Mouse (Mus musculus) common myeloid progenitor, adult 5-6 weeks (primary cell): ENCODE results near the gene Fam117b. TPM values are rescaled to one million over a fixed set of nuclear protein-coding genes. Genes with fewer than 3 reads are reported as not detected.
A peak's percentile ranks its signal among the peaks of the same experiment; 100 is the strongest.

Experiments
- ATAC-seq: replicated peaks from 2 replicates; pipeline ENCODE4 v1.8.0; 2016; ENCODE audit warnings: low read depth, mild to moderate bottlenecking, moderate TSS enrichment, inconsistent platforms; ENCODE audit not compliant: poor library complexity, severe bottlenecking
- total RNA-seq: library from RNA; stranded (forward); fragments of 200-1000, 187-1606 nt; gene quantifications from 2 replicates; pipeline ENCODE4 v1.2.3, GENCODE M21; 2017

Fam117b gene
- total RNA-seq: 26.9 and 27.3 TPM in 2 replicates

DNA sequence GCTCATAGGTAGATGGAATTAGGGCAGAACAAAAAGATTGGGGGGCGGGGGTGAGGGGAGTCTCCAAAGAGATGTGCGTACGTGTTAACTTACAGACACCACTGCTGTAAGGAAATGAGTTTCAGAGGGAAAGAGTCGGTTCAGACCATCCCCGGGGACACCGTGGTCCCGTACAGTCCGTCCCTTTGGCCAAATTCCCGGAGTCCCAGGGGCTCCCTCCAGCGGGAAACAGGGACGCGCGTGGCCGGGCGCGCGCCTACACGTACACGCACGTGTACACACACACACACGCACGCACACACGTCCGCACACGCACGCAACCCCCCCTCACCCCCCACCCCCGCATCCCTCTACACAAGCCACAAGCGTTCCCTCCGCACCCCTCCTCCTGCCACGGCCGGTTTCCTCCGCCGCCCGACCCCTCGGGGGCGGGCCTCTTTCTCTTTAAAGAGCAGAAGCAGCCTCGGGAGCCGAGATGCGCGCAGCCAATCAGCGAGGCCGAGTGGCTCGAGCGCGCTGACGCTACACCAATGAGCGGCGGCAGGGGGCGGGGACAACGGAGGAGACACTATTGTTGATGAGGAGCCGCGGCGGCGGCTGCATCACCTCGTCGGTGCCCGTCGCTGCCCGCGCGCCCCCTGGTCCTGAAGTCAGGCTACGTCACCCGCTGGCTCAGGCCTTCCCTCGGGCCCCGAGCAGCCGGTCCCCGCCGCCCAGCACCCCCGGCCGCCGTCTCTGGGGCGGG lies at the start of gene Fam117b:
Fam117b (plus strand) TSS at position 594 of the 745 bp plus-strand sequence.
- ATAC-seq: peak; percentile 93

DNA sequence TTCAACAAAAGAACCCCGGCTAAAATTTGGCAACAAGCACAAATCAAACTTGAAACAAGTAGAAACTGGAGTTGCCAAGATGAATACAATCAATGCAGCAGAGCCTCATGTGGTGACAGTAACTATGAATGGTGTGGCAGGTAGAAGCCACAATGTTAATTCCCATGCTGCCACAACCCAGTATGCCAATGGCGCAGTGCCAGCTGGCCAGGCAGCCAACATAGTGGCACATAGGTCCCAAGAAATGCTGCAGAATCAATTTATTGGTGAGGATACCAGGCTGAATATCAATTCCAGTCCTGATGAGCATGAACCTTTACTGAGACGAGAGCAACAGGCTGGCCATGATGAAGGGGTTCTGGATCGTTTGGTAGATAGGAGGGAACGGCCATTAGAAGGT lies 44.8 kb upstream of the Fam117b start:
- ATAC-seq: no peak

DNA sequence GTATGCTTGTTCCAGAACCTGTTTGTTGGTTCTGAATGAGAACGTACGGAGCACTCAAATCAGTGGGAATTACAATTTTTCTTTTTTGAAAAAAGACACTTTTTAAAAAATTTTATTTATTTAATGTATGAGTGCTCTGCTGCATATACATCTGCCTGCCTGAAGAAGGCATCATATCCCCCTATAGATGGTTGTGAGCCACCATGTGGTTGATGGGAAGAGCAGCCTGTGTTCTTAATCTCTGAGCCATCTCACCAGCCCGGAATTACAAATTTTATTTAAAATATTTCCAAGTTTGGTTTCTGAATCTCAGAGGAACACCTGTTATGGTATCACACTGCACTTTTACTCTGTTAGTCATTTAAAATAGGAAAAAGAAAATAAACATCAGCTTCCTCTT lies 38.8 kb upstream of the Fam117b start:
- no peak for ATAC-seq

DNA sequence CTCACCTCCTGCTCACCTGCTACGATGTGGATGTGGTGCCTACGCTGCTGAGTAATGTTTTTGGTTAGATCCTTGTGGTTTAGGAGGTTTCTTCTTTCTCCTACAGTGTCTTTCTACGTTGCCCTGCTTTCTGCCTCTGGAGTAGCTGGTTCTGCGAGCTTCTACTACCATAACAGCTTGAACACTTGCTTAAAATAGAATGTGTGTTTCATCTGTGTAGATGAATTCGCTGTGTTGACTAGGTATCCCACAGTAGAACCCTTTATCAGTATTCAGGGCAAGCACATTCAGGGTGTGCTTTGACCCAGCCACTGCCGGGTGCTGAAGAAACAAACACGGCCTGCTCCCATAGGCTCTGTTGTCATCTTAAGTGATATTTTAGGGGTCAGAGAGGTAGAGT lies 34.7 kb upstream of the Fam117b start:
- no peak for ATAC-seq

DNA sequence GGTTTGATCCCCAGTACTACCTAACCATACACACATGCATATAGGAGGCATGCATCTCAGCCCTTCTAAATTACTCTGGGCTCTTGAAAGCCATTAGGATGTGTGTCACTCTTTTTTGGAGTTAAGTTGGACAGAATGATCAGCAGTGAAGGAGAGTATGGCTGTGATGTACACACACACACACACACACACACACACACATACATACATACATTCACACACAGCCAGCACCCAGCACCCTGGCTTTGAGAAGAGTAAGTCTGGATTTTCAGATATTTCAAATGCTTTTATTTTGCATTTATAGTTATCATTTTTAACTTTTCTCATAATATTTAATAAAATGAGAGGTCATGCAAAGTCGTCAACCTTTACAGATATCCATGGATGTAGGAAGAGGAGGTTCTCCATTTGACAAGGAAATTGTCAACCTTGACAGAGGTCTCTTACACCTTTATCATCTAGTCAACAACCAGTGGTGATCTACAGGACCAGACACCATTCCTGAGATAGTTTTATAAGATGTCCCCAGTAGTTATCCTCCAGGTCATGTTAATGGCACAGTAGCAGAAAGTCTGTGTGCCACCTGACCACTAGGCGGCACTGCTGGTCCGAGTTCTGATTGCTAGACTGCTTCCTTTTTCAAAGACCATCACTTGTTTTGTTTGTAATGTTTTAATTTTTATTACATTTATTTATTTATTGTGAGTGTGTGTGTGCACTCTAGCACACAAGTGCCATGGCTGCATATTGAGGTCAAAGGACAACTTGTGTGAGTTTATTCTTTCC lies 29.3 kb upstream of the Fam117b start:
- ATAC-seq: peak; percentile 81

DNA sequence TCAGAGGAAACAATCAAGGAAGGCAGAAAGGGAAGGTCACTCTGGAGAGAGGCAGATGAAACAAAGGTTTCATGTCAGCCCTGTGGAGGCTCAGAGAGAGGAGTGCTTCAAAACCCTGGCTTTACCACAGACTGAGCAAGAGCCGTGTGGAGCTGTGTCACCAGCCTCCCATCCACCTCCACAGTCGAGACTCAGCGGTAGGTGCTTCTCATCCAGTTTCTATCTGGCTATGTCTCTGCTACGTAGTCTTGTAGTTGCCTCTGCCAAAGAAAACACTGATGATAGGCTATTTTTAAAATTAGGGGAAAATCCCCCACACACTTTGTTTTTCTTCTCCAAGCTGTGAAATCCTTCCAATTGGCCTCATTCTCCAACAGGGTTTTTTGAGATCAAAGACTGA lies 25.9 kb upstream of the Fam117b start:
- ATAC-seq: no peak

DNA sequence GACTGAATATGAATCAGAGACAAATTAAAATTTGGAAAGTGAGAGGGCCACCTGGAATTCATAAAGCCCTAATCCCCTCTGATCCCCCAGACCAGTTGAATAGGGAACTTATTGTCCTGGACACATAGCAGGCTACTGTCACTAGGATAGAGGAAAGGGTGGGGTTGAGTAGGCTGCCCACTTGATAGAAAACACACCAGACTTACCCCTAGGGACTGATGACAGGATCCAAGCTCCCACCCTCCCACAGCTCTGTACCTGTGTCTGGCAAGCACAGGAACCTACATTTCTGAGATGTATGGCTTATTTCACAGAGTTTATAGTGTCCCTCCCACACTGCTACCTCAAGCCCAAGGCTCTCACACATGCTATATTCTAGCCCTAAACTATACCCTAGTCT lies 24.8 kb upstream of the Fam117b start:
- ATAC-seq: no peak

DNA sequence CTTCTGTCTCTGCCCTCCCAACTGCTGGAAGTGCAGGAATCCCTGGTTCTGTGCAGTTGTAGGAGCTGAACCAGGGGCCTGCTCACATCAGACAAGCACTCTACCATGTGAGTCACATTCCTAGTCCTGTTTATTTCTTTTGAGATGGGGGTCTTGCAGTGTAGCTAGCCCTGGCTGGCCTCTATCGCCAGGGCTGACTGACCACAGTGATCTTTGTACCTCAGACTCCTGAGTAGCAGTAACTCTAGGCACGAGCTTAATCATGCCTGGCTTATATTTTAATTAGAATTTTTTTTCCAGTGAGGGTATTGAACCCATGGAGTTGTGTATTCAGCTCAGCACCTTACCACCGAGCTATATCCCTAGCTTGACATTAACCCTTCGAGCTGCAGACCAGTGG lies 21.6 kb upstream of the Fam117b start:
- no peak for ATAC-seq

DNA sequence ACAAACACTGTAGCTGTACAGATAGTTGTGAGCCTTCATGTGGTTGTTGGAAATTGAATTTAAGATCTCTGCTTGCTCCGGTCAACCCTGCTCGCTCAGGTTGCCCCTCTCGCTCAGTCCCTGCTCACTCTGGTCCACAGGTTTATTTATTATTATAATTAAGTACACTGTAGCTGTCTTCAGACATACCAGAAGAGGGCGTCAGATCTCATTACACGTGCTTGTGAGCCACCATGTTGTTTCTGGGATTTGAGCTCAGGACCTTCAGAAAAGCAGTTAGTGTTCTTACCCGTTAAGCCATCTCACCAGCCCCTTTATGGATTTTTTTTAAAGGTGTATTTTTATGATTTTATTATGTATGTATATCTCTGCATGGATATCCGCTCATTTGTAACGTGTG lies 20.0 kb upstream of the Fam117b start:
- ATAC-seq: no peak

DNA sequence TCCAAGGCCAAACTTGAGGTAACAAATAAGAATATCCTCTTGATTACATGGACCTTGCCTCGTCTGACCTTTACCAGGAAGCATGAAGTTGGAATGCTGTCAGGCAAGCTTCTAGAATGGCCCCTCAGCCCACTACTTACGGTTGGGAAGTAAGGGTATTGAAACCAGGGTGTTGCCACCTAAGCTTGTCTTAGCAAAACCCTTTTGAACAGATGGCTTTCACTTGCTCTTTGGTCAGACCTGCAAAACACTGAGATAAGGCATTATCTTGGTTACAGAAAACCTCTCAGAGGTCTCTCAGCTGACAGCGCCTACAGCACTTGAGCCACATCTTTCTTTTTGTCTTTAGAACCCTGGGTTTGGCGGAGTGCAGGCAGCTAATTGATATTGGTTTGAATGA lies 18.8 kb upstream of the Fam117b start:
- 0 out of 2 replicates have a peak, but pooled peaks have one; percentile 34 for ATAC-seq

DNA sequence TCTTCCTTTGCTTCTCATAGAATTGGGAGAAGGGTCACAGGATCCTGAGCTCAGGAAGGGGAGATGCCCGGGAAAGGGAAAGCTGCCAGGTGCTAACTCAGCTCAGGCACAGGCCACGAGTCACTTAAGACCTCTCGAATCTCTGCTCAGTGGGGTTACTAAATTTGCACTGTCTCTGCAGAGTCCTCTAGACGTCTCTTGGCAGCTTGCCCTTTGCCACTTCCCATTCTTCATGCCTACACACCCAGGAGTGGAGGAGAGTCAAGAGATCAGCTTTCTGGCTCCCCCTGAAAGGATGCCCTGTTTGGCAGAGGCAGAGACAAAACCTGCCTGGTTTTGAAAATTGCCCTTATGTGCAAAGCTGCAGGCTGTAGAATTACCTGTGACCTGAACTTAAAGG lies 17.4 kb upstream of the Fam117b start:
- peak; percentile 95 for ATAC-seq

DNA sequence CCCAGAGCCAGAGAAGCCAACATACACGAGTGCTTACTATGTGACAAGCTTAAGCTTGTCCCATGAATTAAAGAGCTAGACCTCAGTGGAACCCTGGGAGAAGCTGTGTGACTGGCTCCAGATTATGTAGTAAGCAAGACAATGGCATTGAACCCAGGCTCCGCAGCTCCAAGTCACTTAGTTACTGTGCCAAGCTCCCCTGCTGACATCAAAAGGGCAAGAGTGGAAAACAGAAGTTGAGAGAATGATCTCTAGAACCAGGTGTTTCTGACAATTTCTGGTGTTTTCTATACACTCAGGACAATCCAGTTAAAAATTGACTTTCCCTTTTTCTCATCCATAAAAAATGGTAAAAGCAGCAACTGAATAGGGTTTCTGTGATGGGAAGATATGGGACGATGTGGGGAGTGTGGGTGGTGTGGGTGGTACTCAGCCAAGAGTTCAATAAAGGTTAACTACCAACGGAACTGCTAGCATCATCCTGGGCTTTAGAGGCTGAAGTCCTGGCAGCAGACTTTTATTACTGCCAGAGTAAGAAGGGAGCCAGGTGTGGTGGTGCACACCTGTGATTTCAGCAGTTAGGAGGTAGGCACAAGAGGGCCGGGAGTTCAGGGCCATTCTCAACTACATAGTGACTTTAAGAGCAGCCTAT lies 15.5 kb upstream of the Fam117b start:
- no peak for ATAC-seq

DNA sequence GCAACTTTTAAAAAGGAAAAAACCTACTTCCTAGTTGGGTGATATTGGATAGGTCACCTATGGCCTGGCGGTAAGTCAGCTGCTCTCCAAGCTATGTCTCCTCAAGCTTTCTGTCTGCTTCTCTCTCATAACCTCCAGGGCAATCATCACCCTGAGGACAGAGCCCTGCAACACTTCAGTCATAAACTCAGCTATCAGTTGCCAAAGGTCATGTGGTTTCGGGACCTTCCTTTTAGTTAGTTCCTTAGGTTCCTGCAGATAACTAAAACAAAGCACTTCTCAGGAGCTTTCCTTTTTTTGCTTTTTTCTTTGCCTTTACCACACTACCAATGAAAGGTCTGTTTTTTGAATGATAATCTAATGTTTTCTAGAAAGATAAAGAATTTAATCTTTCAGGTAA lies 13.1 kb upstream of the Fam117b start:
- ATAC-seq: no peak

DNA sequence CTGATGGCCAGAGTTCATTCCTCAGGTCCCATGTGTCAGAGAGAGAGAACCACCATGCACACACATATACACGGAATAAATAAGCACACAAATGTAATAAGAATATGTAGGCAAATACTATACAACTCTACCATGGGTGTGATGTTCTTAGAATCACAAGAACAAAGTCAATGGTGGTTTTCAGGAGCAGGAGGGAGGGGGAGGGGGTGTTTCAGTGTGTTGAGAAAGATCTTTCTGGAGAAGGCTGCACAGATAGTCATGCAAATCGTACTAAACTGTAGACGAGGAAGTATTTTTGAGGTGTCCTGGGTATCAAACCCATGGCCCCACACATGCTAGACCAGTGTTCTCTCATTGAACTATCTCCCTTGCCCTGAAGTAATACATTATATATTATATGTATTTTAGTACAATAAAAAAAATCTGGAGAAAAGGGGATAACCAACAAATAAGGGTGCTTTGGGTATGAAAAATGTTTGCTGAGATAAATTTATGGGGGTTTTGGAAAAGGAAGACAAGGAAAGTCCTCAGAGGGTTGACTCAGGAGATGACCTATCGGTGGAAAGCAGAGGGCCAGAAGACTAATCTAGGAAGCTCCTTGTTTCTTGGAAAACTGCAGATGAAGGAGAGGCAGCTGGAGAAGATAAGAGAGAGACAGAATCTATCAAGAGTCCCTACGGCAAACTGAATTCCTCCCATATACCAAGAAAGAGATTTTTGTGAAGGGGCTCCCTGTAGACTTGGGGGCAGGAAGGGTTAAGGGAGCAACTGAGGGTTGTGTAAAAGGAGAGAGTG lies 11.5 kb upstream of the Fam117b start:
- ATAC-seq: no peak

DNA sequence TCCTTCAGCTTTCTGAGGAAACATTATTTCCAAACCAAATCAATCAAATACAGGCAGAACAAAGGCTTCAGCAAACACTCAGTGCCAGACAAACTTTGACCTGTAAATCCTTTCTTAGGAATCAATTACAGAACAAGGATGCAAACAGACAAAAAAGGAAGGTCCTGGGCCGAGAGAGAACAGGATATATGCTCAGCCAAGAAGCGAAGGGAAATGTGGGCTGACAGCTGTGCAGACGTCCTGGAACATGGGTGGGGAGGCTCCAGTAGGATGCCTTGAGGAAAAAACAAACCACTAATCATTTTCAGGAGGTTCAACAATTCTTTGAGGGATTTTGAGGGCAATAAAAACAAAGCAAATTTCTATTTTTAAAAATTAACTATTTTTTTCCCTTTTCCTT lies 10.2 kb upstream of the Fam117b start:
- no peak for ATAC-seq

DNA sequence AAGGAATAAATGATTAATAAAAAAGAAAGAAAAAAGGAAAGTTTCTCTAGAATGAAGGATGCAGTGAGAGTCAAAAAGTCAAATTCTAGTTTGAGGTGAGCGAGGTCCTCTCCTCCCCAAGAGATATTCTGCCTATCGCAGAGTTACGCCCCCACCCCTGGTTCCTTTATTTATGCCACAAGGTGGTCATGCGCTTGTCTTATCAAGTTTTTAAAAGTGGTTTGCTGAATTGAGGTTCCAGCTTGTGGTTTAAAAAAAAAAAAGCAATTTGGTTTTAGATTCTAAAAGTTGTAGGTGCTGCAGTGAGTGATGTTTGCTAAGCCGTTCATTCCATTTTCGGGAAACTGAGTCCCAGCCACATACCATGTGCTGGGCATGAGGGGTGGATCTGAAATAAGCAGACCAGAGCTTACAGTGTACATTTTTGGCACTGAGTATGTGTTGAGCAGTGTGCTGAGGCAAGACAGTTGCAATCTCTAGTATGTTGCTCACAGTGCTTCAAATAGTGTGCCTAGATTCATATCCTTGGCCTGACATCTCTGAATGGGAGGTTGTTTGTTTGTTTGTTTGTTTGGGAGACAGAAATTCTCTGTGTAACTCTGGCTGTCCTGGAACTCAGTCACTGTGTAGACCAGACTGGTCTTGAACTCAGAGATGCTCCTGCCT lies 8.0 kb upstream of the Fam117b start:
- ATAC-seq: peak; percentile 67

DNA sequence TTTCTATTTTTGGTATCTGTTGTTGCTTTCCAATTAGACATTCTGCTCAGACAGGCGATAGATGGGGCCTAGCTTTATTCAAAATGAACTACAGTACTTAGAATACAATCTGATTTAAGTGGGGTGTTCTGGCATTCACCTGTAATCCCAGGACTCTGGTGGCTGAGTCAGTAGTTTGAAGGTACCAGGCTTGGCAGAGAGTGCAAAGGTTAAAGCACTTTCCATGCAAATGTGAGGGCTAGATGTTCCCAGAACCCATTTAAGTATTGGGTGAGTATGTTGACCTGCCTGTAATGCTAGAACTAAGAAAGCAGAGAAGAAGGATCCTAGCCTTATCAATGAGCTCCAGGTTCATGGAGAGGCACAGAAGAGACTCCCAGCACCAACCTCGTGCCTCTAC lies 6.9 kb upstream of the Fam117b start:
- no peak for ATAC-seq

DNA sequence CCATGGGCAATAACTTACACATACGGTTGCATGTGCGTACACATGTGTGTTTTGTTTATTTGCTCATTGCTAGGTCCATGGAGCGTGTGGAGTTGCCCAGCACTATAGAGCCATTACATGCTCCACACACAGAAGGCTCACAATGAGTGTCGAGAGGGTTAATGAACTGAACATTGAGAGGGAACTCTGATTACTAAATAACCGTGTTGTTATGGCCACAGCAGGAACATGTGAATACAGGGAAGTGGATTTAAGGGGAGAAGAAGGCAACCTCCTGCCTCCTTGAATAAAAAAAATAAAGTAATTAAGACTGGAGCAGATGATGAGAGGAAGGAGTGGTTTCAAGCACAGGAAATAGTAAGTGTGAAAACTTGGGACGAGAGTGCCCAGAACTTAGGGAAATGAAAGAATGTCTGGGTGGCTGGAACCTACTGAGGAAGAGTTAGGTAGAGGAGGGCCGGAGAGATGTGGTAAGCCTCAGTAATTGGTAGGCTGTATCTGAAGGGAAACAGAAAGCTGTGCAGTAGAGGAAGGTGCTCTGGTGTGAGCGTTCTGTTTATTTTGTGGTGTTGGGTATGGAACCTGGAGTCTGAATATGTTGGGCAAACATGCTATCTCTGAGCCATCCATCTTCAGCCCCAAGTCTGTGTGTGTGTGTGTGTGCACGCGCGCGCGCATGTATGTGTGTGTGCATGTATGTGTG lies 5.8 kb upstream of the Fam117b start:
- peak; percentile 74 for ATAC-seq

DNA sequence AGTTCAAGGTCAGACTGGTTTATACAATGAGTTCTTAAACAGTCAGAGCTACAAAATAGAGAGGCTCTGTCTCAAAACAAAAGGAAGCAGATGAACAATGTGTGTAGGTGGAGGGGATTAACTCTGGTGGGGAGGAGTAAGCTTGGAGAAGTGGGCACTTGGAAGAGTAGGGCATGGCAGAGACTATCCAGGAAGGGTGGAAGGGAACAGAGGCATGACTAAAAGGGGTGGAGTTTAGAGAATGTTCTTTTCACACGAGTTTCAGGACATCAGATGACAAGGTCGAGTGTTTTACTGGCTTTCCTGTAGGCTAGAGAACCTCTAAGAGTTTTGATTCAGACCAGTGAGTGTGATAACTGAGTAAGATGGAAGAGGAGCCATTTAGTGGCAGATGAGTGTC lies 5.1 kb upstream of the Fam117b start:
- ATAC-seq: no peak
